Mouse (Mus musculus) ES-E14 (cell line): ENCODE results near the gene Ctrc. TPM values are rescaled to one million over a fixed set of nuclear protein-coding genes. Genes with fewer than 3 reads are reported as not detected.

Experiments
- DNase-seq: peaks from one replicate; pipeline ENCODE4 v3.0.0-alpha.2; 2013; ENCODE audit warnings: low read depth, low spot score
- H3K27ac ChIP-seq: 2 replicates; pipeline ENCODE4 v1.5.1; 2012; ENCODE audit warnings: low read depth, mild to moderate bottlenecking, low read length, moderate library complexity, mixed read lengths; ENCODE audit not compliant: poor library complexity, insufficient read depth, severe bottlenecking
- H3K36me3 ChIP-seq: 2 replicates; pipeline ENCODE4 v1.6.1; 2012; ENCODE audit warnings: mild to moderate bottlenecking, low read length, moderate library complexity, mixed read lengths; ENCODE audit not compliant: control insufficient read depth, poor library complexity, insufficient read depth, severe bottlenecking
- H3K4me1 ChIP-seq, 2 experiments: fragments of 150-350 bp in 1 of 2; sonication (generic) in 1 of 2; 2 replicates each; pipeline ENCODE4 v1.6.1; 2012; ENCODE audit warnings: low read length in 2 of 2, mild to moderate bottlenecking in 1 of 2, mixed read lengths in 1 of 2; ENCODE audit not compliant: control insufficient read depth in 2 of 2, insufficient read depth in 2 of 2, poor library complexity in 1 of 2
- H3K4me3 ChIP-seq, 2 experiments: fragments of 150-350 bp in 1 of 2; sonication (generic) in 1 of 2; 2 replicates each; pipeline ENCODE4 v1.5.1; 2012; ENCODE audit warnings: low read length in 2 of 2, low read depth in 1 of 2, mild to moderate bottlenecking in 1 of 2, mixed read lengths in 1 of 2; ENCODE audit not compliant: insufficient read depth in 1 of 2, poor library complexity in 1 of 2, severe bottlenecking in 1 of 2
- H3K9ac ChIP-seq: 2 replicates; pipeline ENCODE4 v1.6.1; 2012; ENCODE audit warnings: low read depth, mild to moderate bottlenecking, low read length, mixed read lengths; ENCODE audit not compliant: poor library complexity, insufficient read depth, severe bottlenecking
- H3K9me3 ChIP-seq: fragments of 150-350 bp; sonication (generic); 2 replicates; pipeline ENCODE4 v1.6.1; 2012; ENCODE audit warnings: low read depth, mild to moderate bottlenecking, low read length; ENCODE audit not compliant: control insufficient read depth, insufficient read depth
- CHD2 ChIP-seq: IDR thresholded peaks from 2 replicates; pipeline ENCODE4 v1.6.1; 2014; ENCODE audit warnings: mild to moderate bottlenecking, low read depth, low read length, inconsistent platforms
- HCFC1 ChIP-seq: IDR thresholded peaks from 2 replicates; pipeline ENCODE4 v1.6.1; 2012; ENCODE audit warnings: low read length, inconsistent platforms, borderline replicate concordance; ENCODE audit not compliant: insufficient read depth
- MAFK ChIP-seq: IDR thresholded peaks from 2 replicates; pipeline ENCODE4 v1.6.1; 2014; ENCODE audit warnings: mild to moderate bottlenecking, low read depth, low read length, inconsistent platforms; ENCODE audit not compliant: insufficient read depth
- ZC3H11A ChIP-seq: IDR thresholded peaks from 2 replicates; pipeline ENCODE4 v1.6.1; 2012; ENCODE audit warnings: low read depth, mild to moderate bottlenecking, inconsistent platforms, low read length, borderline replicate concordance
- ZNF384 ChIP-seq: IDR thresholded peaks from 2 replicates; pipeline ENCODE4 v1.6.1; 2012; ENCODE audit warnings: low read depth, low read length, inconsistent platforms
- in situ Hi-C, 2 experiments: fragments of 600-800 bp; cut with MboI; formaldehyde crosslinking; loops; one replicate each; pipeline ENCODE4 v1.15.1; 2025; ENCODE audit warnings: low sequenced_read_pairs in 2 of 2, inconsistent platforms in 1 of 2; ENCODE audit not compliant: unreplicated experiment in 2 of 2
- total RNA-seq: library from RNA; depleted of rRNA; stranded (reverse); fragments of 300-350 nt; gene quantifications from 2 replicates; pipeline ENCODE4 v1.2.3, GENCODE M21; 2012

Ctrc gene
- total RNA-seq, 1 experiment: not detected

DNA sequence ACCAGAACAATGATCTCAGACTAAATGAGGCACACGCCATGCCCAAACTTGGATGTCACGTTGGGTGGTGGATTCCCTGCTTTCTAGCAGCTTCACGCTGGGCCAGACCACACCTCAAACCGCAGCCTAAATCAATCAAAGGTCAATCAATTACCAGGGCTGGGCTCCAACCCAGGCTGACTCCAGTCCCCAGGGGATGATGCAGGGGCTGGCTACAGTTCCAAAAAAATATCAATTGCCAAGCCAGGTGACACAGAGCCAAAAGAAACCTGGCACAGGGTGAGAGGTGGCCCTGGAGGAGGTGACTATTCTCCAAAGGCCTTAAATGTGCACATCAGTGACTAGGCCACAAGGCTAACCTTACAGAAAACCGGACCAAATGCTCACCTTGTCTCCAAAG lies 19.4 kb upstream of the Ctrc start:
- in situ Hi-C loops: no loop called here
- H3K9me3 ChIP-seq: no peaks in the 10 kb centered on the region
- no peak overlapping the region for H3K9ac ChIP-seq
- DNase-seq: no peak
- peaks cover 2 to 11% of the 10 kb centered on the region in 2 experiments; a peak in 1 of 4 replicates for H3K4me1 ChIP-seq
- no peaks in the 10 kb centered on the region; the same call in 1 of the 2 replicates for H3K36me3 ChIP-seq
- no peak overlapping the region for H3K27ac ChIP-seq
- H3K4me3 ChIP-seq: no peak overlapping the region
- TF ChIP-seq ZNF384 (no peak), ZC3H11A (no peak), HCFC1 (no peak), MAFK (no peak), CHD2 (no peak)

DNA sequence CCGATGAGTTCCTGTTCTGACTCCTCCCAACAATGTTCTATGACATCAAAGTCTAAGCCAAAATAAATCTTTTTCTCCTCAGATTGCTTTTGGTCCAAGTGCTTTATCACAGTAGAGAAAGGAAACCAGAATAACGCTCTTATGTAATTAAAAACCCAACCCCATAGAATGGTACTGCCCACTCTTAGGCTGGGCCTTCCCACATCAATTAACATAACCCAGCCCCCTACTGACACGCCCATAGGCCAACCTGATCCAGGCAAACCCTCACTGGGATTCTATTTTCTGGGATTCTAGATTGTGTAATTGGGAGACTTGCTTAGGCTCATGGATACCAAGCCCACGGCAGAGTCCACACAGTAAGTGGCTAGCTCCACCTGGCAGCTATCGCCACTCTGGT lies 18.8 kb upstream of the Ctrc start:
- Histone ChIP-seq H3K9ac (no peak overlapping the region), H3K4me1 (peaks cover 2 to 11% of the 10 kb centered on the region in 2 experiments; a peak in 1 of 4 replicates), H3K4me3 (no peak overlapping the region), H3K36me3 (no peaks in the 10 kb centered on the region; the same call in 1 of the 2 replicates), H3K27ac (no peak overlapping the region), H3K9me3 (no peaks in the 10 kb centered on the region)
- DNase-seq: no peak
- TF ChIP-seq ZC3H11A: no peak
- TF ChIP-seq ZNF384: no peak
- TF ChIP-seq MAFK: no peak
- no peak for TF ChIP-seq CHD2
- no peak for TF ChIP-seq HCFC1
- in situ Hi-C loops: no loop called here

- in situ Hi-C loops: no loop called here
- peaks cover 2% of the 10 kb centered on the region; the same call in 1 of the 2 replicates for H3K36me3 ChIP-seq
- no peak for DNase-seq
- no peak overlapping the region for H3K9ac ChIP-seq
- H3K4me3 ChIP-seq: no peak overlapping the region
- H3K27ac ChIP-seq: no peak overlapping the region
- H3K4me1 ChIP-seq: peaks cover 2 to 9% of the 10 kb centered on the region in 2 experiments; a peak in 1 of 4 replicates
- TF ChIP-seq ZC3H11A (no peak), ZNF384 (no peak), MAFK (no peak), CHD2 (no peak), HCFC1 (no peak)
- H3K9me3 ChIP-seq: no peaks in the 10 kb centered on the region
These were observed 18.3 kb upstream of the Ctrc start for GRCm38 (mm10) chr4:141864506-141864905.

DNA sequence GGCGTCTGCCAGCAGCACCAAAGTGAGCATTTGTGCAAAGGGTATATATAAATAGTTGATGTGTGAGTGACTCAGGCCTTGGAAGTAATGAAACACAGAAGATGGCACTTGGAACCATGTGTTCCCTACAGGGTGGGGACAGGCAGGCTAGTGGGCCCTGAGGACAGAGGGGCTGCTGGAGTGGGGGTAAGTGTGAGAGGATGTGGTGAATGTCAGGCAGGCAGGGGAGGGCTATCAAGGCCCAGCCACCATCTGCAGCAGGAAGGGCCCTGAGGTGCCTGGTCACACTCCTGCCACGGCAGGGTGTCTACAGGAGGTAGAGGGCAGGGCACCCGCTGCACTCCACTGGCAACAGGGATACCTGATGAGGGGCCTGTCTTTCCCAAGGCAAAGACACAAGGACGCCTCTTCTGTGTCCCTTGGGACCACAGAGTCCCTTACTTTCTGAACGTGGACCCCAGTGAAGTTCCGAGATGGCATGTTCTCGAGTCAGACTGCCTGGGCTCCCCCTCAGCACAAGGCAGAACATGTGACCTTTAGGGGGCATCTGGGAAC lies 17.6 kb upstream of the Ctrc start:
- Histone ChIP-seq H3K9me3 (no peaks in the 10 kb centered on the region), H3K36me3 (peaks cover 3% of the 10 kb centered on the region; the same call in 1 of the 2 replicates), H3K27ac (no peak overlapping the region), H3K4me3 (no peak overlapping the region), H3K9ac (no peak overlapping the region), H3K4me1 (peaks cover 2 to 9% of the 10 kb centered on the region in 2 experiments; a peak in 1 of 4 replicates)
- in situ Hi-C loops: no loop called here
- no peak for DNase-seq
- TF ChIP-seq ZNF384 (no peak), CHD2 (no peak), MAFK (no peak), ZC3H11A (no peak), HCFC1 (no peak)

DNA sequence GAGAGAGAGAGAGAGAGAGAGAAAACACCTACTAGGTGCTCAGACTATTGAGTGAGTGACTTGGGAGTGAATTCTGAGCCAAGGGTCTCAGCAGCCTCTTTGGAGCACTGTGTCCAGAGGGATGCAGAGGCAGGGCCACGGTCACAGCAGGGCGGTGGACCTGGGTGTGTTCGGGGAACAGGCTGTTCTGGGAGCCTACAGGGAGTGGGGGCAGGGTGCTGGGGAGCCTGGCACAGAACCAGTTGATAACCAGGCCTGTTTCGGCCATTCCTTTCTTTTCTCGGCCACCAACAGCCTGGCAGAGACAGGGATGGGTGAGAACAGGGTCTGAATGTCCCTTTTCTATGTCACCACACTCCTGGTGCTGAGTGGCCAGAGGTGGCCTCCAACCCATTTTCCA lies 16.7 kb upstream of the Ctrc start:
- H3K4me3 ChIP-seq: no peak overlapping the region
- TF ChIP-seq CHD2 (no peak), MAFK (no peak), ZC3H11A (no peak), HCFC1 (no peak), ZNF384 (no peak)
- in situ Hi-C loops: no loop called here
- no peaks in the 10 kb centered on the region for H3K9me3 ChIP-seq
- H3K9ac ChIP-seq: no peak overlapping the region
- DNase-seq: no peak
- H3K4me1 ChIP-seq: peaks cover 0 to 7% of the 10 kb centered on the region in 2 experiments; a peak in 1 of 4 replicates
- no peak overlapping the region for H3K27ac ChIP-seq
- H3K36me3 ChIP-seq: peaks cover 3% of the 10 kb centered on the region; the same call in 1 of the 2 replicates
